Mouse (Mus musculus) MEL (cell line): ENCODE measurements around the gene Mrtfb. TPM values are rescaled to one million over a fixed set of nuclear protein-coding genes. Genes with fewer than 3 reads are reported as not detected.

ENCODE experiments used
- DNase-seq: peaks from one replicate; pipeline ENCODE4 v3.0.0; 2011; ENCODE audit warnings: low read depth, low spot score
- H3K27ac ChIP-seq: 2 replicates; pipeline ENCODE4 v1.5.1; 2012; ENCODE audit warnings: low read depth, mild to moderate bottlenecking, control low read depth, low read length, moderate library complexity; ENCODE audit not compliant: control insufficient read depth
- H3K27me3 ChIP-seq, 2 experiments: fragments of 150-350 bp in 1 of 2; sonication (generic) in 1 of 2; 2 replicates each; pipeline ENCODE4 v1.6.1; 2012; ENCODE audit warnings: low read length in 2 of 2, mild to moderate bottlenecking in 2 of 2, improper control_type of control experiment in 1 of 2, moderate library complexity in 1 of 2; ENCODE audit not compliant: insufficient read depth in 2 of 2, control insufficient read depth in 1 of 2
- H3K36me3 ChIP-seq, 2 experiments: 2 replicates each; pipeline ENCODE4 v1.6.1; 2012 to 2014; ENCODE audit warnings: low read length in 2 of 2, improper control_type of control experiment in 1 of 2, inconsistent platforms in 1 of 2, mild to moderate bottlenecking in 1 of 2; ENCODE audit not compliant: insufficient read depth in 2 of 2, control insufficient read depth in 1 of 2
- H3K4me1 ChIP-seq, 2 experiments: fragments of 150-350 bp in 1 of 2; sonication (generic) in 1 of 2; 2 replicates each; pipeline ENCODE4 v1.6.1; 2012; ENCODE audit warnings: low read length in 2 of 2, improper control_type of control experiment in 1 of 2, mild to moderate bottlenecking in 1 of 2; ENCODE audit not compliant: insufficient read depth in 2 of 2, control insufficient read depth in 1 of 2
- H3K4me3 ChIP-seq, 2 experiments: fragments of 150-350 bp in 1 of 2; sonication (generic) in 1 of 2; 2 replicates each; pipeline ENCODE4 v1.5.1; 2012; ENCODE audit warnings: low read depth in 2 of 2, low read length in 2 of 2, mild to moderate bottlenecking in 2 of 2, moderate library complexity in 2 of 2, control low read depth in 1 of 2, improper control_type of control experiment in 1 of 2; ENCODE audit not compliant: control insufficient read depth in 1 of 2, insufficient read depth in 1 of 2
- H3K79me2 ChIP-seq: 2 replicates; pipeline ENCODE4 v1.6.1; 2012; ENCODE audit warnings: mild to moderate bottlenecking, low read length, moderate library complexity; ENCODE audit not compliant: control insufficient read depth, poor library complexity, insufficient read depth
- H3K9ac ChIP-seq: 2 replicates; pipeline ENCODE4 v1.6.1; 2012; ENCODE audit warnings: low read depth, mild to moderate bottlenecking, control low read depth, low read length, moderate library complexity; ENCODE audit not compliant: control insufficient read depth, poor library complexity, severe bottlenecking
- H3K9me3 ChIP-seq: fragments of 150-350 bp; sonication (generic); replicated peaks from 2 replicates; pipeline ENCODE4 v1.6.1; 2012; ENCODE audit warnings: mild to moderate bottlenecking, low read length, improper control_type of control experiment, moderate library complexity; ENCODE audit not compliant: insufficient read depth
- BHLHE40 ChIP-seq: IDR thresholded peaks from 2 replicates; pipeline ENCODE4 v1.6.1; 2012; ENCODE audit warnings: low read depth, mild to moderate bottlenecking, inconsistent platforms, low read length, improper control_type of control experiment, borderline replicate concordance
- CHD1 ChIP-seq: IDR thresholded peaks from 2 replicates; pipeline ENCODE4 v1.6.1; 2012; ENCODE audit warnings: low read depth, mild to moderate bottlenecking, inconsistent platforms, low read length, improper control_type of control experiment
- CHD2 ChIP-seq: IDR thresholded peaks from 2 replicates; pipeline ENCODE4 v1.6.1; 2011; ENCODE audit warnings: low read length, improper control_type of control experiment
- E2F4 ChIP-seq: IDR thresholded peaks from 2 replicates; pipeline ENCODE4 v1.6.1; 2011; ENCODE audit warnings: low read depth, low read length, improper control_type of control experiment, borderline replicate concordance
- ELF1 ChIP-seq: IDR thresholded peaks from 2 replicates; pipeline ENCODE4 v1.6.1; 2014; ENCODE audit warnings: low read depth, mild to moderate bottlenecking, inconsistent platforms, low read length, improper control_type of control experiment, moderate library complexity
- EP300 ChIP-seq, 2 experiments: IDR thresholded peaks; 2 replicates each; pipeline ENCODE4 v1.6.1; 2011; ENCODE audit warnings: improper control_type of control experiment in 2 of 2, low read length in 2 of 2, low read depth in 1 of 2, mild to moderate bottlenecking in 1 of 2
- GABPA ChIP-seq: IDR thresholded peaks from 2 replicates; pipeline ENCODE4 v1.6.1; 2012; ENCODE audit warnings: low read depth, mild to moderate bottlenecking, inconsistent platforms, low read length, improper control_type of control experiment, moderate library complexity
- HCFC1 ChIP-seq: IDR thresholded peaks from 2 replicates; pipeline ENCODE4 v1.6.1; 2012; ENCODE audit warnings: low read depth, mild to moderate bottlenecking, inconsistent platforms, low read length, improper control_type of control experiment, moderate library complexity
- JUND ChIP-seq: IDR thresholded peaks from 2 replicates; pipeline ENCODE4 v1.6.1; 2011; ENCODE audit warnings: low read depth, mild to moderate bottlenecking, improper control_type of control experiment, low read length
- KAT2A ChIP-seq: conservative IDR thresholded peaks from 2 replicates; pipeline ENCODE4 v1.6.1; 2012; ENCODE audit warnings: low read depth, low read length, improper control_type of control experiment, inconsistent platforms
- MAFK ChIP-seq: IDR thresholded peaks from 2 replicates; pipeline ENCODE4 v1.6.1; 2011; ENCODE audit warnings: low read depth, mild to moderate bottlenecking, low read length, improper control_type of control experiment, borderline replicate concordance
- MAX ChIP-seq: IDR thresholded peaks from 2 replicates; pipeline ENCODE4 v1.6.1; 2011; ENCODE audit warnings: low read length, improper control_type of control experiment
- MAZ ChIP-seq: IDR thresholded peaks from 2 replicates; pipeline ENCODE4 v1.6.1; 2012; ENCODE audit warnings: low read depth, mild to moderate bottlenecking, inconsistent platforms, low read length, improper control_type of control experiment
- MEF2A ChIP-seq: IDR thresholded peaks from 2 replicates; pipeline ENCODE4 v1.6.1; 2014; ENCODE audit warnings: low read depth, mild to moderate bottlenecking, inconsistent platforms, low read length, improper control_type of control experiment; ENCODE audit not compliant: poor library complexity, insufficient replicate concordance, severe bottlenecking; ENCODE audit errors: extremely low read depth
- MXI1 ChIP-seq: IDR thresholded peaks from 2 replicates; pipeline ENCODE4 v1.6.1; 2011; ENCODE audit warnings: mild to moderate bottlenecking, low read depth, low read length, improper control_type of control experiment
- MYB ChIP-seq: IDR thresholded peaks from 2 replicates; pipeline ENCODE4 v1.6.1; 2011; ENCODE audit warnings: mild to moderate bottlenecking, low read depth, low read length, improper control_type of control experiment
- NELFE ChIP-seq: IDR thresholded peaks from 2 replicates; pipeline ENCODE4 v1.6.1; 2011; ENCODE audit warnings: low read depth, low read length, improper control_type of control experiment
- NRF1 ChIP-seq: IDR thresholded peaks from 2 replicates; pipeline ENCODE4 v1.6.1; 2014; ENCODE audit warnings: low read depth, mild to moderate bottlenecking, inconsistent platforms, low read length, improper control_type of control experiment, moderate library complexity; ENCODE audit not compliant: poor library complexity, insufficient read depth, severe bottlenecking
- POLR2A ChIP-seq, 2 experiments: IDR thresholded peaks; 2 replicates each; pipeline ENCODE4 v1.6.1; 2011 to 2012; ENCODE audit warnings: low read length in 2 of 2, mild to moderate bottlenecking in 2 of 2, control low read depth in 1 of 2, improper control_type of control experiment in 1 of 2, low read depth in 1 of 2, moderate library complexity in 1 of 2; ENCODE audit not compliant: control insufficient read depth in 1 of 2, insufficient read depth in 1 of 2, poor library complexity in 1 of 2
- POLR2AphosphoS2 ChIP-seq: IDR thresholded peaks from 2 replicates; pipeline ENCODE4 v1.6.1; 2011; ENCODE audit warnings: low read length, improper control_type of control experiment
- RAD21 ChIP-seq: IDR thresholded peaks from 2 replicates; pipeline ENCODE4 v1.6.1; 2011; ENCODE audit warnings: mild to moderate bottlenecking, low read depth, low read length, improper control_type of control experiment
- RCOR1 ChIP-seq: IDR thresholded peaks from 2 replicates; pipeline ENCODE4 v1.6.1; 2012; ENCODE audit warnings: low read depth, mild to moderate bottlenecking, inconsistent platforms, low read length, improper control_type of control experiment
- SMC3 ChIP-seq: IDR thresholded peaks from 2 replicates; pipeline ENCODE4 v1.6.1; 2011; ENCODE audit warnings: low read depth, low read length, improper control_type of control experiment
- TAL1 ChIP-seq: IDR thresholded peaks from 2 replicates; pipeline ENCODE4 v1.6.1; 2012; ENCODE audit warnings: mild to moderate bottlenecking, inconsistent platforms, low read length, moderate library complexity, mixed read lengths
- TBP ChIP-seq: IDR thresholded peaks from 2 replicates; pipeline ENCODE4 v1.8.0; 2011; ENCODE audit warnings: low read depth, low read length, improper control_type of control experiment
- TCF12 ChIP-seq: IDR thresholded peaks from 2 replicates; pipeline ENCODE4 v1.6.1; 2014; ENCODE audit warnings: low read depth, mild to moderate bottlenecking, inconsistent platforms, low read length, improper control_type of control experiment, moderate library complexity
- UBTF ChIP-seq: IDR thresholded peaks from 2 replicates; pipeline ENCODE4 v1.6.1; 2012; ENCODE audit warnings: low read depth, mild to moderate bottlenecking, inconsistent platforms, low read length, improper control_type of control experiment, moderate library complexity, borderline replicate concordance; ENCODE audit not compliant: insufficient read depth
- USF2 ChIP-seq, 2 experiments: IDR thresholded peaks; 2 replicates each; pipeline ENCODE4 v1.6.1; 2011 to 2012; ENCODE audit warnings: improper control_type of control experiment in 2 of 2, low read length in 2 of 2, borderline replicate concordance in 1 of 2, inconsistent platforms in 1 of 2, low read depth in 1 of 2, mild to moderate bottlenecking in 1 of 2; ENCODE audit not compliant: insufficient read depth in 1 of 2
- ZC3H11A ChIP-seq: IDR thresholded peaks from 2 replicates; pipeline ENCODE4 v1.6.1; 2012; ENCODE audit warnings: low read depth, mild to moderate bottlenecking, inconsistent platforms, low read length, improper control_type of control experiment
- ZKSCAN1 ChIP-seq: IDR thresholded peaks from 2 replicates; pipeline ENCODE4 v1.6.1; 2012; ENCODE audit warnings: low read depth, mild to moderate bottlenecking, inconsistent platforms, low read length, improper control_type of control experiment, moderate library complexity
- ZNF384 ChIP-seq: IDR thresholded peaks from 2 replicates; pipeline ENCODE4 v1.6.1; 2012; ENCODE audit warnings: low read depth, mild to moderate bottlenecking, inconsistent platforms, low read length, improper control_type of control experiment
- polyA plus RNA-seq, 2 experiments: library from polyadenylated mRNA; stranded (reverse) in 1 of 2; unstranded in 1 of 2; fragments of >175 nt in 1 of 2; fragments of >200 nt in 1 of 2; gene quantifications; 2 replicates each; pipeline versions ENCODE4 v1.2.1 to v1.2.4; 2012; ENCODE audit warnings: low replicate concordance in 2 of 2, low read depth in 1 of 2; ENCODE audit not compliant: insufficient read length in 2 of 2, insufficient read depth in 1 of 2, missing spikeins in 1 of 2
- total RNA-seq: library from RNA; depleted of rRNA; stranded (reverse); fragments of 300-350 nt; gene quantifications from 2 replicates; pipeline ENCODE4 v1.2.3, GENCODE M21; 2012

Mrtfb gene
- total and polyA plus RNA-seq, 3 experiments = 2.7 to 6.6 TPM; not detected in 1

DNA sequence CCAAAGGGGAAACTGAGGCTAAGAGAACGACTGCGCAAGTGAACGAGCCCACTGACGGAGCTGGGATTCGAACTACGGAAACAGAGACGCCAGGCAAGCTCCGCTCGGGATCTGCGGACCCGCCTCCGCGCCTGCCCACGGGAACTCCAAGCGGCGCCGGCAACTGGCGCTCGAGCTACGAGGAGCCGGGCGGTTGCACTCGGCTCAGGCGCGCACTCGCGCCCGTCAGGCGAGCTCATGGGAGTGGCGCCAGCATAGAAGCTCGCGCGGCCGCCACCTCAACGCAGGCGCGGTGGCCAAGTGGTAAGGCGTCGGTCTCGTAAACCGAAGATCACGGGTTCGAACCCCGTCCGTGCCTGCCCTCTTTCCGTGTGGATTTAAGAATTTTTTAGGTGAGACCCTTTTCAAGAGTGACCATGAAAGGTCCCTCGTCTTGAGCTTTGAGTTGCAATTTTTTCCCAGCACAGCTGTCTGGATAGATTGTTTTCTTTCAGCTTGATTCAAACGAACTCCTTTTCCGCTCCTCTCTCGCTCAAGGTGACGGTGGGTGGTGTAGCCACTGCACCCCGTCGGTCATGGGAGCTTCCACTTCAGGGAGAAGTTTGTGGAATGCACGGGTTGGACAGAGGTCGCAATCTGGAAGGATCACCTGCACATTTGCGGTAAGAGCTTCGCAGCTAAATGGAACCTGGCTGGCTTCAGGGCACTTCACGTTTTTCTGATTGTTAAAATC lies 180.9 kb downstream of the Mrtfb start (continued):
- no peak for TF ChIP-seq JUND
- TF ChIP-seq ZC3H11A = no peak
- TF ChIP-seq KAT2A = peak; percentile 64; the same call in 1 of the 2 replicates
- no peak for TF ChIP-seq CHD2
- no peak for TF ChIP-seq GABPA
- TF ChIP-seq MAFK = peak; percentile 99
- TF ChIP-seq USF2 (IDR thresholded peaks at IDR 0.05; ENCODE audit: borderline replicate concordance in 1 of 2, insufficient read depth in 1 of 2, low read depth in 1 of 2, low read length in 2 of 2) = no peak
- TF ChIP-seq POLR2AphosphoS2 = no peak
- 0 out of 2 replicates have a peak, but pooled peaks have one; percentile 60 for TF ChIP-seq E2F4
- TF ChIP-seq ELF1 = peak; percentile 80
- TF ChIP-seq UBTF = 0 out of 2 replicates have a peak, but pooled peaks have one; percentile 91
- TF ChIP-seq EP300 (IDR thresholded peaks at IDR 0.05; ENCODE audit: low read depth in 1 of 2, low read length in 2 of 2) = peak in 1 of 2 experiments; percentile 25; a peak in 1 of 4 replicates
- no peak for TF ChIP-seq RAD21
- TF ChIP-seq TCF12 = peak; percentile 50; the same call in 1 of the 2 replicates
- no peak for TF ChIP-seq ZNF384
- TF ChIP-seq RCOR1 = no peak; the same call in 1 of the 2 replicates
- no peak; a peak in 1 of 4 replicates for TF ChIP-seq POLR2A (IDR thresholded peaks at IDR 0.05; ENCODE audit: control insufficient read depth in 1 of 2, insufficient read depth in 1 of 2, low read depth in 1 of 2, low read length in 2 of 2, poor library complexity in 1 of 2)
- TF ChIP-seq MAX = no peak
- TF ChIP-seq MEF2A = no peak
- no peak for TF ChIP-seq TAL1
- TF ChIP-seq TBP = peak; percentile 100
- no peak for TF ChIP-seq CHD1
- TF ChIP-seq MXI1 = no peak

GRCm38 (mm10) chr16:13437770-13438372 lies 181.6 kb downstream of the Mrtfb start:
- Histone ChIP-seq H3K4me3 (peak overlapping the region; percentile 52 to 78), H3K27ac (peak overlapping the region; percentile 52), H3K9me3 (no peaks in the 10 kb centered on the region), H3K27me3 (no peaks in the 10 kb centered on the region), H3K79me2 (no peaks in the 10 kb centered on the region; the same call in 1 of the 2 replicates), H3K9ac (peak overlapping the region; percentile 79), H3K36me3 (peaks cover 0 to 7% of the 10 kb centered on the region in 2 experiments; a peak in 1 of 4 replicates), H3K4me1 (peaks cover 0 to 10% of the 10 kb centered on the region in 2 experiments; a peak in 2 of 4 replicates)
- DNase-seq = peak; percentile 81
- TF ChIP-seq TAL1 (no peak), POLR2A (IDR thresholded peaks at IDR 0.05; ENCODE audit: control insufficient read depth in 1 of 2, insufficient read depth in 1 of 2, low read depth in 1 of 2, low read length in 2 of 2, poor library complexity in 1 of 2) (peak in 1 of 2 experiments; percentile 43; a peak in 1 of 4 replicates), EP300 (IDR thresholded peaks at IDR 0.05; ENCODE audit: low read depth in 1 of 2, low read length in 2 of 2) (no peak), MAZ (no peak), ZC3H11A (no peak), RCOR1 (no peak), USF2 (IDR thresholded peaks at IDR 0.05; ENCODE audit: borderline replicate concordance in 1 of 2, insufficient read depth in 1 of 2, low read depth in 1 of 2, low read length in 2 of 2) (peak; percentile 56 to 80; a peak in 3 of 4 replicates), ZKSCAN1 (no peak), NRF1 (0 out of 2 replicates have a peak, but pooled peaks have one; percentile 10), HCFC1 (0 out of 2 replicates have a peak, but pooled peaks have one; percentile 6), CHD1 (no peak), MYB (no peak), POLR2AphosphoS2 (no peak), TBP (no peak), GABPA (no peak), MAX (peak; percentile 93), NELFE (0 out of 2 replicates have a peak, but pooled peaks have one; percentile 33), MXI1 (peak; percentile 88), BHLHE40 (no peak), SMC3 (peak; percentile 43)
